Comparison of ENCODE assay signal across 18 mouse cellular contexts in genomic region chr12:26778796-26779195, GRCm38 (mm10).
DNase-seq lines count a peak whose midpoint lies in the region; ATAC-seq and TF ChIP-seq lines count a peak whose summit lies in the region.
"Had no signal": no experiment of that assay in that cellular context is flagged by ENCODE, and none has a peak within 500 bp of the region (broad histone marks: within the 10 kb centered on the region; RNA-seq: fewer than 3 reads in every experiment).

No protein-coding gene starts in this region.

- H3K4me2 ChIP-seq in hindbrain, embryonic 12.5 days (replicated peaks), result no peak overlapping the region
- no peak overlapping the region for H3K4me2 ChIP-seq in midbrain, embryonic 15.5 days
- no peak overlapping the region for H3K4me2 ChIP-seq in intestine, postnatal 0 days (replicated peaks; ENCODE audit: low read depth)
- H3K4me2 ChIP-seq: intestine, embryonic 15.5 days; kidney, embryonic 15.5 days; stomach, embryonic 15.5 days had no signal

- peaks cover 11% of the 10 kb centered on the region; the same call in 1 of the 2 replicates for H3K4me1 ChIP-seq in hindbrain, embryonic 10.5 days (replicated peaks)
- peaks cover 5% of the 10 kb centered on the region; the same call in 1 of the 2 replicates for H3K4me1 ChIP-seq in hindbrain, embryonic 12.5 days
- peaks cover 7% of the 10 kb centered on the region for H3K4me1 ChIP-seq in midbrain, embryonic 15.5 days
- H3K4me1 ChIP-seq in intestine, postnatal 0 days (replicated peaks; ENCODE audit: control insufficient read depth, insufficient read depth, low read length), result no peaks in the 10 kb centered on the region
- H3K4me1 ChIP-seq: intestine, embryonic 15.5 days; kidney, embryonic 15.5 days; stomach, embryonic 15.5 days had no signal

- H3K27ac ChIP-seq in hindbrain, embryonic 10.5 days, result 0 out of 2 replicates have a peak overlapping the region, but pooled peaks have one; percentile 51
- no peak overlapping the region for H3K27ac ChIP-seq in hindbrain, embryonic 12.5 days
- H3K27ac ChIP-seq in midbrain, embryonic 15.5 days, result peak overlapping the region; percentile 50; the same call in 1 of the 2 replicates
- H3K27ac ChIP-seq in intestine, postnatal 0 days (ENCODE audit: low read depth, low read length), result no peak overlapping the region
- H3K27ac ChIP-seq in layer of hippocampus, adult 2 months, result no peak overlapping the region
- H3K27ac ChIP-seq: intestine, embryonic 15.5 days; kidney, embryonic 15.5 days; liver, embryonic 14.5 days; stomach, embryonic 15.5 days had no signal

- H3K4me3 ChIP-seq in hindbrain, embryonic 10.5 days, result no peak overlapping the region
- H3K4me3 ChIP-seq in hindbrain, embryonic 12.5 days, result no peak overlapping the region
- no peak overlapping the region for H3K4me3 ChIP-seq in midbrain, embryonic 15.5 days
- H3K4me3 ChIP-seq in intestine, postnatal 0 days (ENCODE audit: low read depth, low read length), result no peak overlapping the region
- H3K4me3 ChIP-seq in layer of hippocampus, adult 2 months, result no peak overlapping the region
- H3K4me3 ChIP-seq: erythroblast, embryonic 14.5 days; intestine, embryonic 15.5 days; kidney, embryonic 15.5 days; myocyte; stomach, embryonic 15.5 days had no signal

- H3K9ac ChIP-seq in hindbrain, embryonic 12.5 days, result no peak overlapping the region
- no peak overlapping the region for H3K9ac ChIP-seq in midbrain, embryonic 15.5 days
- no peak overlapping the region for H3K9ac ChIP-seq in intestine, postnatal 0 days (ENCODE audit: low read depth, low read length)
- H3K9ac ChIP-seq: intestine, embryonic 15.5 days; kidney, embryonic 15.5 days; liver, embryonic 14.5 days; stomach, embryonic 15.5 days had no signal

- WGBS in hindbrain, embryonic 10.5 days, result 53% methylated on average over 3 of the region's 3 CpGs
- WGBS in hindbrain, embryonic 12.5 days, result 50% methylated on average over 3 of the region's 3 CpGs
- WGBS in midbrain, embryonic 15.5 days, result 24% methylated on average over 3 of the region's 3 CpGs
- WGBS in intestine, postnatal 0 days, result 66% methylated on average over 3 of the region's 3 CpGs

- TF ChIP-seq CTCF in intestine, postnatal 0 days (IDR thresholded peaks at IDR 0.05; ENCODE audit: low read depth), result no peak
- no peak for TF ChIP-seq CTCF in layer of hippocampus, adult 2 months (conservative IDR thresholded peaks at IDR 0.05)

- H3K36me3 ChIP-seq in hindbrain, embryonic 10.5 days, result no peaks in the 10 kb centered on the region
- no peaks in the 10 kb centered on the region for H3K36me3 ChIP-seq in hindbrain, embryonic 12.5 days
- H3K36me3 ChIP-seq in midbrain, embryonic 15.5 days (replicated peaks), result no peaks in the 10 kb centered on the region
- H3K36me3 ChIP-seq in intestine, postnatal 0 days (ENCODE audit: control insufficient read depth, insufficient read depth), result no peaks in the 10 kb centered on the region
- H3K36me3 ChIP-seq: intestine, embryonic 15.5 days; kidney, embryonic 15.5 days; stomach, embryonic 15.5 days had no signal

- no peak for DNase-seq in hindbrain, embryonic 10.5 days (ENCODE audit: low spot score)
- peak; percentile 4 for DNase-seq in R1 (ENCODE audit: low read depth, low spot score)
- DNase-seq in brain, adult 2 months (ENCODE audit: low read depth, low spot score), result peak; percentile 35
- DNase-seq in layer of hippocampus, adult 2 months (ENCODE audit: low spot score in 2 of 2), result no peak
- DNase-seq: cerebellum, postnatal 36 days; heart, postnatal 4 days; layer of hippocampus, postnatal 36 days; right cerebral cortex, adult 18-20 months; thymus, adult 2 months had no signal

- ATAC-seq in hindbrain, embryonic 12.5 days (ENCODE audit: low FRiP score), result no peak
- ATAC-seq in midbrain, embryonic 15.5 days (replicated peaks), result no peak
- no peak for ATAC-seq in intestine, postnatal 0 days
- ATAC-seq: intestine, embryonic 15.5 days had no signal

- no peaks in the 10 kb centered on the region for H3K9me3 ChIP-seq in hindbrain, embryonic 10.5 days
- no peaks in the 10 kb centered on the region for H3K9me3 ChIP-seq in hindbrain, embryonic 12.5 days (replicated peaks)
- H3K9me3 ChIP-seq in midbrain, embryonic 15.5 days, result no peaks in the 10 kb centered on the region
- no peaks in the 10 kb centered on the region for H3K9me3 ChIP-seq in intestine, postnatal 0 days (ENCODE audit: control insufficient read depth)
- H3K9me3 ChIP-seq: intestine, embryonic 15.5 days; stomach, embryonic 15.5 days had no signal

- no peaks in the 10 kb centered on the region for H3K27me3 ChIP-seq in hindbrain, embryonic 10.5 days (ENCODE audit: insufficient read depth, poor library complexity, severe bottlenecking)
- H3K27me3 ChIP-seq in hindbrain, embryonic 12.5 days, result no peaks in the 10 kb centered on the region
- no peaks in the 10 kb centered on the region for H3K27me3 ChIP-seq in midbrain, embryonic 15.5 days (replicated peaks)
- no peaks in the 10 kb centered on the region for H3K27me3 ChIP-seq in intestine, postnatal 0 days (replicated peaks; ENCODE audit: control insufficient read depth, insufficient read depth, low read length)
- H3K27me3 ChIP-seq: intestine, embryonic 15.5 days; kidney, embryonic 15.5 days; stomach, embryonic 15.5 days had no signal

Comparison
In these comparisons a context has a peak if more than half of its experiments do, and no peak if none do; other contexts are left out.
1. H3K27ac ChIP-seq: peak in hindbrain, embryonic 10.5 days (single experiment) and midbrain, embryonic 15.5 days (single experiment); none in hindbrain, embryonic 12.5 days (single experiment), intestine, postnatal 0 days (single experiment) and layer of hippocampus, adult 2 months (single experiment).
2. DNase-seq: peak in R1 (single experiment) and brain, adult 2 months (single experiment); none in hindbrain, embryonic 10.5 days (single experiment) and layer of hippocampus, adult 2 months (0 of 2).